Mouse (Mus musculus): Measurements from ENCODE around the gene Rcc1l. TPM values are rescaled to one million over a fixed set of nuclear protein-coding genes. Genes with fewer than 3 reads are reported as not detected.

The Rcc1l gene
- total RNA-seq (2021): 10 to 100 TPM; 28.2 to 34.7 TPM
- long read RNA-seq, experiment 1, transcript Rcc1l-201 (11 exons, 2,321 nt): major isoform, 31 of 43 reads
- long read RNA-seq, experiment 1, partial matches to known transcripts: 1 of 43 reads
- long read RNA-seq, experiment 1, other reads (novel, unspliced or antisense): 11 of 43 reads
- long read RNA-seq, experiment 2, transcript Rcc1l-201 (11 exons, 2,321 nt): major isoform, 117 of 143 reads
- long read RNA-seq, experiment 2, partial matches to known transcripts: 1 of 143 reads
- long read RNA-seq, experiment 2, other reads (novel, unspliced or antisense): 25 of 143 reads

DNA sequence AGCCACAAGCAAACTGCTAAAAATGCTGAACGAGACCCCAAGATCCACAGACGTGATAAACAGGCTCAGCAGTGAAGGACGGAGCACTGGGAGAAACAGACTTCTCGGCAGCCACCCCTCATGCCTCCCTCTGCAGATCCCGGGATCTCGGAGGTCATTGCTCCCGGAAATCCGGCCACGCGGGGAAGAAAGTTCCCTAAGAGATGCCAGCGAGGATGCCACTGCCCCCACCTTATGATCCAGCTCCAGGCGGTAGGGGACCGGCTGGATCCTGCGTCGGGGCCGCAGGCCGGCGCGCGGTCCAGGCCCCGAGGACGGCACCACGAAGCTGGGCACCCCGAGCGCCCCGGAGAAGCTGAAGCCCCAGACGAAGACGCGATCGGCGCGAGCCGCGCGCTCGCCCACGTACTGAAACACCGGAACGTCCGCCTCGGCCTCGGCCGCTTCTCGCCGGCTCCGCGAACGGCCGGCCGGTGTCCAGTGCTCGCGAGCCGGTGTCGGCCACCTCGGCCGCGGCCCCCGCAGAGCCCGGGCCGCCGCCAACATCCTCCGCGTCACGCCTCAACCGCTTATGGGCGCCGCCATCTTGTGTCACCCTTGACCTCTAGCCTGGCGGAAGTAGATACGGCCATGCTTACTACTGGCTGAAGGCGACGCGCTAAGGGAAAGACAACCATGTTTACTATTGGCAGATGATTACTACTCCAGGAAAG is at the start of gene Rcc1l:
TSS of gene Rcc1l (minus strand) at position 606 of the 713 bp plus-strand sequence.
- peak; percentile 72 to 77 for DNase-seq (ENCODE audit: low spot score in 2 of 2)

DNA sequence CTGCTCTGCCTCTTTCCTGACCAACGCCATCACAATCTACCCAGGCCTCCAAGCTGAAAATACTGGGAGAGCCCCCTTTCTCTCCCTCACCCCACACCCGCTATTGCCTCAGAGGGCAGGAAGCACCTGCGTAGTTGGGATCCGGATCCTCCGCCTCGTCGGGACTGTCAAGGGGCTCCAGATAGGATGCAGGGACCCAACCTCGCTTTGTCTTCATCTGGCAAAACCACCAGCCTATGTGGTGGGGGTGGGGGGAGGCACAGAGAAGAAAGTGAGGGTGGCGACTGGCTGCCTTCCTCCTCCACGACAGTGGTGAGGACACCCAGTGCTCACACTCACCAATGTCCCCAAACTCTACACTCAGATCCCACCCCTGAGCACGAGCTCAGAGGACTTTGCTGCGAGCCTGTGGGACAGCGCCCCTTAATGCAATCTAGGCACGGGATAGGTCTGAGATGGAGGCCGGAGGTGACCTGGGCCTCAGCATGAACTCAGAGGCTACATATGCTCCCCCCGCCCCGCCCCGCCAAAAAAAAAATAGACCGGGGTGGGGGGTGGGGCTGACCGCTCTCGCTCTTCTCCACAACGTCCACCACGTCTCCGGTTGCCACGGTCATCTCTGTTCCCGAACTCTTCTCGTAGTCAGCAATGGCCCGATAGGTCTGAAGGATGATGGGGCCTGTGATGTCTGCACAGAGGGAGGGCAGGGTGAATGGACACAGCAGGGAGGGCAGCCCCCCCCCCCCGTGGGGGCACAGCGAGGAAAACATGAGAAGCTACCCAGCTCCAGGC is 48.7 kb upstream of the Rcc1l start:
- no peak for DNase-seq (ENCODE audit: low spot score in 2 of 2)

DNA sequence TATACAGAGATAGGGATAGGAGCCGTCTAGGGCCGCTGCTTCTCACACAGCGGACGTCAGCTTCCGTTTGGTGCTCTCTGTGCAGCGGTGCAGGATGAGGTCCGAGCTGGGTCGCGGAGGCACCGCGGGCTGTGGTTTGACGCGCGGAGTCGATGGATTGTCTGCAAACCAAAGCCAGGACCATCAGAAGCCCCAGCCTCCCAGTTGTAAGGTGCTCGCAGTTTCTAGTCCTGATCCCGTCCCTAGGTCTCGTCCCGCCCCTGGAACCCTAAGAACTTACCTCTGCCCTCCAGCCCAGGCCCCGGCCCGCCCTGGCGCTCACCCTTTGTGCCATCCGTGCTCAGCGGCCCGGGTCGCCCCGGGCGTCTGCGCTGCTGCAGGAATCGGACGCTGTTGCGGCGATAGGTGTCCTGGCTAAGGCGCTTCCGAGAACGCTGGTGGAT is 45.2 kb upstream of the Rcc1l start:
- no peak for DNase-seq (ENCODE audit: low spot score in 2 of 2)

DNA sequence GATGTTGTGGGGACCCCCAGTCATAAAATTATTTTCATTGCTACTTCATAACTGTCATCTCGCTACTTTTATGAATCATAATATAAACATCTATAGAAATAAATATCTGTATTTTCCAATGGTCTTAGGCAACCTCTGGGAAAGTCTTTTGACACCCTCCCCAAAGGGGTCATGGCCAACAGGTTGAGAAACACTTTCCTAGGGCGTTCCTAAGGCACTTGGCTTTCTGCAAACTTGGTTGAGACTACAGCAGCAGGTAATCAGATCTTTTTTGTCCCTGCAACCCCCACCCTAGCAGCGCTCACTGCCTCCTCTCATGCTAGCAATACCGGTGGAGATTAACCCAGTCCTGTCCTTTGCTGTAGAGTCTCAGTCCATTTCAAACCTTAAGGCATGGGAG is 44.7 kb upstream of the Rcc1l start:
- DNase-seq (ENCODE audit: low spot score in 2 of 2): no peak

DNA sequence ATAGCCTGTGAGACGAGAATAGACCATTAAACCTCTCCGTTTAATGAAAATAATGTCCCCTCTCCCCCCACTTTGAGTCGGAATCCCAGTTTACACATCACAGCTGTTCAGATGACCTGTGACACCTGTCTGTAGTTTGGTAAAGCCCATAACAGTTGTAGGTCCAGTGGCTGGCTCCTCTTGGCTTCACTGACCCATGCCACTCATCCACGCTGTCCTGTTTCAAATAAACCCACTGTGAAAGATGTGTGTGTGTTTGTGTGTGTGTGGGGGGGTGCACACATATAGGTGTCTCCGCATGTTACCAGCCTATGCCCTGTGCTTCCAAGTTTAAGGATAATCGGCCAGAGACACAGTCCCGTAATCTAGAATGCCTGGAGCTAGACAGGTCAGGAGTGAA is 41.3 kb upstream of the Rcc1l start:
- DNase-seq (ENCODE audit: low spot score in 2 of 2): no peak

DNA sequence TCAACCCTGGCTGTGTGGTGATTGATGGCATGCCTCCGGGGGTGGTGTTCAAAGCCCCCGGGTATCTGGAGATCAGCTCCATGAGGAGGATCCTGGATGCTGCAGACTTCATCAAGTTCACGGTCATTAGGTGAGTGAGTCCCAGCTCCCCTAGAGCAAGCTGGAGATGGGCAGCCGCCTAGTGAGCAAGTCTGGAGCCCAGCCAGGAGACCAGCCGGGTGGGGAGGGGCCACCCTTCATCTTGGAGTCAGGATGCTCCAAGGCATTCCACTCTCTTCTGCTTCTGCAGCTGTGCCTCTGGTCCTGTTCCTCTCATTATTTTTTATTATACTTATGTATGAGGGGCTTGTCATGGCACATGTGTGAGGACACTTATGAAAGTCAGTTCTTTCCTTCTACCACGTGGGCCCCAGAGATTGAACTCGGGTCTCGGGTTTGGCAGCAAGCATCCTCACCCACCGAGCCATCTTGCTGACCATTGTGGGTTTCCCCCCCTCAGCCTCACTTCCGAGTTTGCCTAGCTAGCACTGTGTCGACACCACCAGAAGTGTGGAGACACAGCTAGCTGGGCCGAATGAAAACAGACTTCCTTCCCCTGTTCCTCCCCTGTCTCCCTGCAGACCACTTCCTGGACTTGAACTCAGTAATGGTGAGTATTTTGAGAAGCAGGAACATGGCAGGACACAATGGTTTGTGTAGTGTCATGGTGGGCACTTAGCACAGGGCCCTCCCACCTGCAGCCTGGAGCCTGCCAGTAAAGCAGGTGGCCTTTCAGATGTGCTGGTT is 37.6 kb upstream of the Rcc1l start:
- no peak for DNase-seq (ENCODE audit: low spot score in 2 of 2)

DNA sequence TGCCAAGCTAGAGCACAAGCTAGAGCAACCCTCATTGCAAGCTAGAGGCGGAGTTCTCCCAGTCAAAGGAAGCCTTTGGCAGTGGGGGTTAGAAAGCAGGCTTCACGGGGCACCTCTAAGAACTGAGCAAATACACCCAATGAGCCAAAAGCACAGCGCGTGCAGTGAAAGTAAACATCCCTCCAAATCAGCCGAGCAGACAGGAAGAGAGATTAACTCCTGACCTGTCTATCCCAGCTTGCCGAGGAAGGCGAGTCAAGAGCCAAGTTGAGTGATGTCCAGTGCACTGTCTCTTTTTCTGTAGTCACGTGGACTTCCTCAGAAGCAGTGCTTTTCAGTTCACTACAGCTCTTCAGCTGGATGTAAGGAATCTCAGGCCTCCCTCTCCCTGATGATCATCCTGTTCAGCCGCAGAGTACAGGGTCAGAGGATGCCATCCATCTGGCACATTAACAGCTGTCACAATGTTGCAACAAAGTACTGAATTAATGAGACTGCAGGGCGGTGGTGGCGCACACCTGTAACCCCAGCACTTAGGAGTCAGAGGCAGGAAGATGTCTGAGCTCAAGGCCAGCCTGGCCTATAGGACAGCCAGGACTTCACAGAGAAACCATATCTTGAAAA is 33.5 kb upstream of the Rcc1l start:
- DNase-seq (ENCODE audit: low spot score in 2 of 2): no peak

DNA sequence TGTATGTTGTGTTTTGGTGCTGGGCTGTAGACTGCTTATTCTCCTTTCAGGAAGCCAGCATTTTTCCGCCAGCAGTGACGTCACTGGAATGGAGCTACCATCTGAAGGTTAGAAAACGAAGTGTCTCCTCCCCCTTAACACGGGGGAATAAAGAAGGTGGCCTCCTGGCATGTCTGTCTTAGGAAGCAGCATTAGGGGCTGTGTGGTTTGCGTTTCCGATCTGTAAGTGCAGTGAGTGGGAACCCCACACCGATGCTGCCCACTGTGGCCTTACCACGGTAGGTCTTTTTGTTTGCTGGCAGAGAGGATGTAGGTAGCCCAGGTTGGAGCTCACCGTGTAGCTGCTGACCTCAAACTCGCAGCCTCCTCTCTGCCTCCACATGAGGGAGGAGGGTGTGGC is 30.1 kb upstream of the Rcc1l start:
- no peak for DNase-seq (ENCODE audit: low spot score in 2 of 2)

DNA sequence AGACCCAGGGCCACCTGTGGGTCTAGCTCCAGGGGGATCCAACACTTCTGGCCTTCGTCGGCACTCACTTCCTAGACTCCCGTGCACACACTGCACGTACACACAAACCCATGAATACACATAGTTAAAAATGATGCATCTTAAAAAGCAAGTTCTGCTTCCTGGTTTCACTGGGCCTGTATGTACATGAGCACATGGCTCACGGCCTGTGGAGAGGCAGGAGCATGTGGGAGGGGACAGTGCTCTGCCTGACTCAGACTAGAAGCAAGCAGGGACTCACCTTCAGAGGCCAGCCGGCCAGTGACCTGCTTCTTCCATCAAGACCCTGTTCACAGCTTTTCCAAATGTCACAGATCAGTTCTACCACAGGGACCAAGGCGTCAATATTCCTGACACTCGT is 17.1 kb upstream of the Rcc1l start:
- DNase-seq (ENCODE audit: low spot score in 2 of 2): no peak

DNA sequence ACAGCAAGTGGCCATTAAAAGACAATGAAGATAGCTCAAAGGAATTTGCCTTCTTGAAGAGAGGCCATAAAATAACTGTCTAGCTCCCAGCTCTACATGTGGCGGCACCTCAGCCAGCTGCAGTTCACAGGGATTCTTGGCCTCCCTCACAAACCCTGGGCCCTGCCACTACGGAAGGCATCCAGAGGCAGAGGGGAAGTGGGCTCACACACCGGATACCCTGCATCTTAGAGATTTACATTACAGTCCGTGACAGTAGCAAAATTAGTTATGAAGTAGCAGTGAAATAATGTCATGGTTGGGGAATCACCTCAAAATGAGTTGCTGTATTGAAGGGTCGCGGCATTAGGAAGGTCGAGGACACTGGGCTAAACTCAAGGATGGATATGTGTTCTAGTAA is 12.0 kb upstream of the Rcc1l start:
- no peak for DNase-seq (ENCODE audit: low spot score in 2 of 2)

DNA sequence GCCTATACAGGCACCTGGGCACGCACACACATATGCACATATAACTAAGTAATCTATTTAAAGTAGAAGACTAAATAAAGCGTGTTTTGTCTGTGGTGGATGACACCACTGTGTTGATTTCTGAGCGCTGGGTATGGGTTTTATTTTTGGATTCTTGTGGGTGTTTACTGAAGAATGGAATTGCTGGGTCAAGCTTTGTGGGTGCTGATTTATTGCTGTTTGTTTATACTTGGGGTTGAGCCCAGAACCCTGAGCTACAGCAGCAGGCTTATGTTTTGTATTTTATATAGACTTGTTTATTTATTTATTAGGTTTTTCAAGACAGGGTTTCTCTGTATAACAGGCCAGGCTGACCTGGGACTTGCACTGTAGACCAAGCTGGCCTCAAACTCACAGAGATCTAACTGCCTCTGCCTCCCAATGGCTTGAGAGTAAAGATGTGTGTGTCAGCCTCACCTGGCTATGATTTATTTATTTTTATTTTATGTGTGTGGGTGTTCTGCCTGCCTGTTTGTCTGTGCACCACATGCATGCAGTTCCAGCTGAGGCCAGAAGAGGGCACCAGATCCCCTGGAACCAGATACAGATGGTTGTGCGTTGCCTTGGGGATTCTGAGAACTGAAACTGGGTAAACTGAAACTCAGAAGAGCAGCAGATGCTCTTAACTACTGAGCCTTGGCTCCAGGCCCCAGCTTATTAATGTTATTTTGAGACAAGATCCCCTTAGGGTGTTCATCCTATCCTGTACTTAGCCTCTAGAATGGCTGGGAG is 10.6 kb upstream of the Rcc1l start:
- peak; percentile 49 to 60 for DNase-seq (ENCODE audit: low spot score in 2 of 2)

DNA sequence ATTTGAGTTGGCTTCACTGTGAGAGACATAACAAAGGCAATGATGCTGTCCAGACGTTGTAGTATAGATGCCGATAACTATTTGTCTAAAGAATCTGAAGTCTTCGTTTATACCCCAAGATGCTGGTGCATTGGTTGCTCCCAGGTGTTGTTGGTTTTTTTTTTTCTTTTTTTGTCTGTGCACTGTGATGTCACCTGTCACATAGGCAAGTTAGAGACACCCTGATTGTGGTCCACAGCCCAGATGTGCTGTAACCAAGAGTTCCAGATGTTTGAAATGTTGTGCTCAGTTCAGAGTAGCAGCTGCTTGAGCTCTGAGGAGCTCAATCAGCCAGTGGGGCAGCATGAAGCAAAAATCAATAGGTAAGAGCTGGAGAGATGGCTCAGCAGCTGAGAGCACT is 9.5 kb upstream of the Rcc1l start:
- DNase-seq (ENCODE audit: low spot score in 2 of 2): no peak

DNA sequence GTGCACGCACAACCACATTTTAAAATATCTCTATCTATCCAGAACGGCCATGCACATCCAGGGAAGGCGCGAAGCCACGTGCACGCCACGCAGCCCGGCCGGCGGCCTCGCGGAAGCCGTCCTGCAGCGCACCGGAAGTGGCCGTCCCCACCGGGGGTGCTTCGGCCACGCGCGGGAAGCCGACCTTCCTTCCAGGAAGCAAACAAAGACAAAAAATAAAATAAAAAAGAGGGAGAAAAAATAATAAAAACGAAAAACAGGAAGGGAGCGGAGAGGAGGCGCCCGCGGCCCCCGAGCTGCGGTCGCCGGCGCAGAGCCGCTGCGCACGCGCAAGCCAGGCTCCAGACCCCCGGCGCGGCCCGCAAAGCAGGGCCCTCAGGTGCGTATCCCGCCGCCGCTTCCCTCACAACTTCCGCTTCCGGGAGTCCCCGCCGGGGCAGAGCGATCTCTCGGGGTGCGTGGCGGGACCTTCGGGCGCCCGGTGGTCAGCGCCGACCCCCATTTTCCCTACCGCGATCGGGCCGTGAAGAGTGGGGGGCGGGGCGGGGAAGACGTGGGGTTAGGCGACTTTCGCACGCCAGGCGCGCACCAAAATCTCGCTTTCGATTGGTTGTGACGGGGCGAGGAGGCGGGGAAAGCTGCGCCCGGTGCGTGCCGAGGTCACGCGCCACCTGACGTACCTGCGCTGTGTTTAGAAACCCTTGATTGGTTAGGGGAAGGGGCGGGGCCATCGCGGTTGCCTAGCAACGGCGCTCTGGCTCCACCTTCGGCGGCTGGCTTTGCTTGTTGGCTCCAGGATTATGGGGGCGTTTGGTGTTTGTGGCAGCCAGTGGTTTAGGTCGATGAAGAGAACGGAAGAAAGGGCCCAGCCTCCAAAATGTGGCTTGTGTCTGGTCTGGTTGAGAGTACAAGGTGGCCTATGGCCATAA is 7.6 kb upstream of the Rcc1l start, which contains the start of gene Gtf2ird2:
TSS of gene Gtf2ird2 (plus strand) at position 140 of the 929 bp plus-strand sequence.
- peak; percentile 96 to 98 for DNase-seq (ENCODE audit: low spot score in 2 of 2)

DNA sequence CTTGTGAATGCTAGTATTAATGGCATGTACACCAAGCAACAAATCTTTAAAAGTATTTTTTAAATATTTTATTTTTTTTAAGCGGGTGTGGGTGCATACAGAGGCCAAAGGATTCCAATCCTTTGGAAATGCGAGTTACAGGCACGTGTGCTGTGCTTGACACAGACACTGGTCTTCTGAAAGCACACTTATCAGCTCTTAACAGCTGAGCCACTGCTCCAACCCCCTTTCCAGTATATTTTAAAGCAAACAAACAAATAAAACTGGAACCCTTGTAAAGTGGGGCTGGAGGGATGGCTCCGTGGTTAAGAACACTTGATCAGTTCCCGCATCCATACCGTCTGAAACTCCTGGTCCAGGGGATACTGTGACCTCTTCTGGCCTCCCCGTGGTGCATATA is 6.6 kb upstream of the Rcc1l start:
- no peak for DNase-seq (ENCODE audit: low spot score in 2 of 2)

DNA sequence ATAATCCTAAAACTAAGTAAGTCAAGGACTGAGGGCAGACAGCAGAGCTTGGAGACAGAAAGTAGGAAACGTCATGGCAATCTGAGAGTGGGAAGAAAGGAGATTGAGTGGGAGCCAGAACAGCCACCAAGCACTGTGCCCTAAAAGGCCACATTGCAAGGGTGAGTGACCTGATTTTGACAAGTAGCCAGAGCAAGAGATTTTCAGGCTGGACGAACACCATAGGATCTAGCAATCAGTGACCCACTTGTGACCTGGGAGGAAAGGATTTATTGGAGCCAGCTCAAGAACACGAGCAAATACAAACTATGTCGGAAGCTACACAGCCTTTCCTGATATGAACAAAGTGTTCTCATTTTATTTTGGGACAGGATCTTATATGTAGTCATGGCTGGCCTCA is 6.2 kb upstream of the Rcc1l start:
- DNase-seq (ENCODE audit: low spot score in 2 of 2): no peak

DNA sequence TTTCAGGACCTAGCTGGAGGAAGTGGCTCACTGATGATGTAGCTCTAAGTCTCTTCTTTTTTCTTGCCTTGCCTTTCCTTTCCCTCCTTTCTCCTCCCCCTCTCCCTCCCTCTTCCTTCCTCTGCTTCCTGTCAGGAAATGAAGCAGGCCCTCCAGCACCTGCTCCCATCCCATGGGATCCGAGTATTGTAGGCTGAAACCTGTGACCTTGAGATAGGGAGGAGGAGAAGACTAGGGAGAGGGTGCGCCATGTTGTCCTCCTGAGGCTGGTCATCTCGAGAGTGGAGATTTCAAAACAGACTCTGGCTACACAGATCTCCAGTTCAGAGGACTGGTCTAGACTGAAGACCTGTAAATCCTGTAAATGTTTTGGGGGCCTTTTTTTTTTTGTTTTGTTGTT is 5.6 kb upstream of the Rcc1l start:
- no peak for DNase-seq (ENCODE audit: low spot score in 2 of 2)

DNA sequence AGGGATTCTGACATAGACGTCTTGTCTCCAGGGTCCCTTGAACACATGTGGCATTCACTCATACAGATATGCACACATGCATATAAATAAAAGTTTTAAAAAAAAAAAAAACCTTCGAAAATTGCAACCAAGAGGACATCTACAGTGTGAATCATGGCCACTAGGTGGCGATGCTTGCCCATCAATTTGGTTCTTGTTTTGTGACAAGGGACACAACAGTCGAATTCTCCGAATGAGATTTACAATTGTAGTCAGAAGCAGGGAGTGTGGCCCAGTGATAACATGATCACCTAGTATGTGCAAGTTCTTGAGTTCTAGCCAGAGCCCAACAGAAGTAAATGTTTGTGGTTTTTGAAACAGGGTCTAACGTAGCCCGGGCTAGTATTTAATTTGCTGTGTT is 3.3 kb upstream of the Rcc1l start:
- DNase-seq (ENCODE audit: low spot score in 2 of 2): peak; percentile 80 to 82

DNA sequence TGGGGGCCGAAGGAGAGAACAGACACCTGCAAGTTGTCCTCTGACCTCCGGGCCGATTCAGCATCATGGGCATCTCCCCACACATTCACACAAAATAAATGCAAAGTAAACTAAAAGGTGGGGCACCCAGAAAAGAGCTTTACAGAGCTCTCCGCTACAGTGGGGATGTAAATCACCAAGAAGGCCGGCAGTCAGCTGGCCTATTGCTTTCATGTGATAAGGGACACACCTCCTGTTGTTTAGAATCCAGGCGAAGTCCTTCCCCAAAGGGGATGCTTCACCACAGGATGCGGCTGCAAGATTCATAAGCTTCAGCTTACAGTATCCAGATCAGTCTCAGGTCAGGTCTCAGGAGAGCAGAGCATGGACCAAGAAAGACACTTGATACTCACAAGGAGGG is 2.0 kb upstream of the Rcc1l start:
- no peak for DNase-seq (ENCODE audit: low spot score in 2 of 2)

DNA sequence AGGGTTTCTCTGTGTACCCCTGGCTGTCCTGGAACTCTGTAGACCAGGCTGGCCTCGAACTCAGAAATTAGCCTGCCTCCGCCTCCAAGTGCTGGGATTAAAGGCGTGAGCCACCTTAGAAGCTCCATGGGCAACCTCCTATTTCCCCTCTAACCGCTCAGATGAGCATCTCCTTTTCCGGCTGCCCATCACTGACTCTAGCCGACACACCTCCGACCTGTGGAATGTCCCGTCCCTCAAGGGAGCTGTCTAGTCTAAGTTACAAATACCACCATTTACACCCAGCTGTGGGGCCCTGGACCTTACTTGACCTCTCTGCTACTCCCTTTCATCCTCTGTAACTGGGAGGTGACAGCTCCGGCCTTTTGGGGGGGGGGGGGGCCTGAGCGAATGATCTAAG is 878 bp downstream of the Rcc1l start:
- no peak for DNase-seq (ENCODE audit: low spot score in 2 of 2)

All from adrenal gland, adult 18-20 months (tissue).